Mouse (Mus musculus) neural tube, embryonic 11.5 days (tissue): ENCODE results near the gene Ankrd50. TPM values are rescaled to one million over a fixed set of nuclear protein-coding genes. Genes with fewer than 3 reads are reported as not detected.

ENCODE experiments used
- ATAC-seq: fragments of 200-750 bp; cut with Nextera tagmentation; 2 replicates; pipeline ENCODE4 v1.8.0; 2017; ENCODE audit warnings: moderate number of reproducible peaks, mild to moderate bottlenecking, moderate TSS enrichment, moderate library complexity; ENCODE audit not compliant: insufficient read depth, low FRiP score, low TSS enrichment
- DNase-seq: peaks from one replicate; pipeline ENCODE4 v3.0.0-alpha.2; 2015; ENCODE audit warnings: low spot score
- H3K27ac ChIP-seq: fragments of 300-500 bp; sonication (generic); 2 replicates; pipeline ENCODE4 v1.5.1; 2014; ENCODE audit warnings: low read depth, mild to moderate bottlenecking, low read length
- H3K27me3 ChIP-seq: fragments of 300-500 bp; sonication (generic); 2 replicates; pipeline ENCODE4 v1.6.1; 2014; ENCODE audit warnings: mild to moderate bottlenecking, low read length, mixed read lengths; ENCODE audit not compliant: control insufficient read depth, insufficient read depth
- H3K36me3 ChIP-seq: fragments of 300-500 bp; sonication (generic); 2 replicates; pipeline ENCODE4 v1.6.1; 2014; ENCODE audit warnings: mild to moderate bottlenecking, low read length, moderate library complexity, mixed read lengths; ENCODE audit not compliant: control insufficient read depth, insufficient read depth
- H3K4me1 ChIP-seq: fragments of 300-500 bp; sonication (generic); 2 replicates; pipeline ENCODE4 v1.6.1; 2014; ENCODE audit warnings: low read length, mixed read lengths; ENCODE audit not compliant: control insufficient read depth, insufficient read depth
- H3K4me2 ChIP-seq: fragments of 300-500 bp; sonication (generic); 2 replicates; pipeline ENCODE4 v1.6.1; 2014; ENCODE audit warnings: low read depth, mild to moderate bottlenecking, moderate library complexity
- H3K4me3 ChIP-seq: fragments of 300-500 bp; sonication (generic); 2 replicates; pipeline ENCODE4 v1.5.1; 2014; ENCODE audit warnings: low read depth, low read length
- H3K9ac ChIP-seq: fragments of 300-500 bp; sonication (generic); 2 replicates; pipeline ENCODE4 v1.6.1; 2014; ENCODE audit warnings: mild to moderate bottlenecking, low read length
- H3K9me3 ChIP-seq: fragments of 300-500 bp; sonication (generic); 2 replicates; pipeline ENCODE4 v1.6.1; 2016; ENCODE audit warnings: low read length; ENCODE audit not compliant: control insufficient read depth
- WGBS: fragments of 180-500 bp; shearing (Covaris S2); extraction: QIAGEN DNeasy Blood & Tissue Kit; methylation state at CpG from one replicate; pipeline ENCODE4 v1.1.7; 2014; 5-methylcytosine and 5-hydroxymethylcytosine counted together
- polyA plus RNA-seq: library from polyadenylated mRNA; unstranded; fragments of >200 nt; fragmentation: Nextera tagmentation; extraction: Ambion mirVana; gene quantifications from 2 replicates; pipeline ENCODE4 v1.2.1, GENCODE M21; 2014

The Ankrd50 gene
- 28.0 and 35.1 TPM in 2 replicates for polyA plus RNA-seq

DNA sequence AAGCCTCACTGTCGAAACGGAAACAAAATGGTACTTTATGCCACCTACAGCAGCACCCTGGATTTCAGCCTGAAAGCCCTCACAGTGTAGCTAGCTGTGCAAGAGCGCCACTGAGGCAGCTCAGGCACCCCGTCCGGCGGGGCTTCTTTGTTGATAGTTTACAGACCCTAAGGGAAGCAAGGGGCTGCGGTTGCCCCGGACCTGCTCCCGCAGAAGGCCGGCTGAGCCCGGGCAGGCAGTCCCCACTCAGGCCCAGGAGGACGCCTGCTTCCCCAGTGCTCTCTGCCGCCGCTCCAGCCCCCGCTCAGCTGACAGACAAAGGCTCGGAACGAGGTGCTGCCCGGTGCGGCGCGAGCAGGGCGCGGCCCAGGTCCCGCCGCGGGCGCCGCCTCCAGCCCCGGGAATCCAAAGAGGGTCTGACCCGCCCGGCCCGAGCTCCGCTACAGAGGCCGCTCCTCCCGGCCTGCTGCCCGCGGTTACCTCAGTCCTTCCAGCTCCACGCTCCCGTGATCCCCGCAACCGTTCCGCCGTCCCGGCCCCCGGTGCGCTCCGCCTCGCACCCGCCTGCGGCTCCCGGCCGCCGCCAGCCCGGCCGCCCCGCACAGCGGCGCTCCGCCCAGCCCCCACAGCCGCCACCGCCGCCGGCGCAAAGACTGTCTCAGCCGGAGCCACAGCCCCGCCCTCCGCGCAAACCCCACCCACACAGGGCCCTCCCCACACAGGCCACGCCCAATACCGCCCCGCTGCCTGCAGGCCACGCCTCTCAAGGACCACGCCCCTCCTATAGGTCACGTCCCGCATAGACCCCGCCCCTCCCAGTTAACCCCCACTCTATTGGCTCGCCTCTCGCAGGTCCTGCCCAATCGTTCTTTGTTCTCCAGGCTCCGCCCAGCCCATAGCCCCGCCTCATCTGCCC, at the start of gene Ankrd50:
Gene Ankrd50, minus strand, starts transcription at position 654 of the 916 bp plus-strand sequence.
- H3K9ac ChIP-seq, result peak within 1 kb of the TSS; percentile 98
- WGBS, result 0% methylated on average over 52 of the region's 81 CpGs

GRCm38 (mm10) chr3:38534245-38534644, 49.6 kb upstream of the Ankrd50 start:
- WGBS, result 92% methylated on average over 6 of the region's 6 CpGs
- no peak overlapping the region for H3K4me3 ChIP-seq

More for the DNA sequence above, at the start of gene Ankrd50:
- H3K27me3 ChIP-seq, result no peaks in the 10 kb centered on the region
- no peaks in the 10 kb centered on the region for H3K9me3 ChIP-seq
- ATAC-seq (peak; percentile 92), DNase-seq (peak; percentile 99)
- peak within 1 kb of the TSS; percentile 69 for H3K4me2 ChIP-seq
- H3K27ac ChIP-seq, result peak within 1 kb of the TSS; percentile 95
- peak within 1 kb of the TSS; percentile 93 for H3K4me3 ChIP-seq
- no peaks in the 10 kb centered on the region for H3K36me3 ChIP-seq
- H3K4me1 ChIP-seq, result peaks cover 26% of the 10 kb centered on the region

GRCm38 (mm10) chr3:38520426-38520825, 35.8 kb upstream of the Ankrd50 start:
- Histone ChIP-seq H3K36me3 (no peaks in the 10 kb centered on the region), H3K4me2 (no peak overlapping the region), H3K27ac (no peak overlapping the region), H3K9me3 (no peaks in the 10 kb centered on the region), H3K9ac (no peak overlapping the region), H3K27me3 (no peaks in the 10 kb centered on the region), H3K4me3 (no peak overlapping the region), H3K4me1 (no peaks in the 10 kb centered on the region)
- no peak for DNase-seq
- ATAC-seq, result no peak
- 95% methylated on average over 2 of the region's 2 CpGs for WGBS

More at GRCm38 (mm10) chr3:38534245-38534644, 49.6 kb upstream of the Ankrd50 start:
- Histone ChIP-seq H3K4me2 (no peak overlapping the region), H3K9ac (no peak overlapping the region), H3K4me1 (no peaks in the 10 kb centered on the region), H3K27me3 (no peaks in the 10 kb centered on the region), H3K36me3 (no peaks in the 10 kb centered on the region), H3K27ac (no peak overlapping the region), H3K9me3 (no peaks in the 10 kb centered on the region)
- ATAC-seq, result no peak
- DNase-seq, result no peak

- Histone ChIP-seq H3K27me3 (no peaks in the 10 kb centered on the region), H3K27ac (no peak overlapping the region), H3K36me3 (no peaks in the 10 kb centered on the region), H3K9me3 (no peaks in the 10 kb centered on the region), H3K4me1 (no peaks in the 10 kb centered on the region), H3K4me3 (no peak overlapping the region), H3K4me2 (no peak overlapping the region), H3K9ac (no peak overlapping the region)
- WGBS, result 85% methylated on average over 3 of the region's 3 CpGs
- DNase-seq, result no peak
- ATAC-seq, result no peak
These were observed 35.3 kb upstream of the Ankrd50 start for GRCm38 (mm10) chr3:38519971-38520370.

DNA sequence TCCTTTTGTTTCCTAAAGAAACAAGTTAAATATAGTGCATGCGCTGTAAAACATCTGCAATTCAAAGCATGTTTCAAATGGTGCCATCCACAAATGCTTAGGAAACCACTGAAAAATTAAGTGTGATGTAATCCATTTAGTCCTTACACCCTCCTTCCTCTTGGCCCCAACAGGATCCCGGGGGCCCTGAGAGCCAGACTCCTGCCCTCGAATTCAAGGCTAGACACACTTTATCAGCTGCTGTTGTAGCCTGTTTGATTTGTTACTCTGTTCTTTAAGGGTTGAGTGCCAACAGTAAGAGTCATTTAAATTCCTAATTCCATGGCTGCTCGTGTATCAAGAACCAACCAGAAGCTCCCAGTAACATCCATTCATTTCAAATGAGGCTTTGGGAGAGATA, 19.0 kb upstream of the Ankrd50 start:
- no peaks in the 10 kb centered on the region for H3K9me3 ChIP-seq
- ATAC-seq (no peak), DNase-seq (no peak)
- H3K4me1 ChIP-seq, result no peaks in the 10 kb centered on the region
- no peaks in the 10 kb centered on the region for H3K36me3 ChIP-seq
- no peak overlapping the region for H3K4me3 ChIP-seq
- 62% methylated on average over 4 of the region's 4 CpGs for WGBS
- no peak overlapping the region for H3K4me2 ChIP-seq
- H3K27me3 ChIP-seq, result no peaks in the 10 kb centered on the region
- no peak overlapping the region for H3K27ac ChIP-seq
- H3K9ac ChIP-seq, result no peak overlapping the region

- WGBS, result 67% methylated on average over 5 of the region's 5 CpGs
- H3K9me3 ChIP-seq, result no peaks in the 10 kb centered on the region
- no peaks in the 10 kb centered on the region for H3K36me3 ChIP-seq
- H3K27me3 ChIP-seq, result no peaks in the 10 kb centered on the region
- no peak overlapping the region for H3K27ac ChIP-seq
- DNase-seq (no peak), ATAC-seq (no peak)
- no peak overlapping the region for H3K9ac ChIP-seq
- no peak overlapping the region for H3K4me2 ChIP-seq
- no peaks in the 10 kb centered on the region for H3K4me1 ChIP-seq
- no peak overlapping the region for H3K4me3 ChIP-seq
These were observed 17.5 kb upstream of the Ankrd50 start for GRCm38 (mm10) chr3:38502156-38502555.

GRCm38 (mm10) chr3:38501739-38502138, 17.1 kb upstream of the Ankrd50 start:
- no peaks in the 10 kb centered on the region for H3K36me3 ChIP-seq
- H3K9ac ChIP-seq, result no peak overlapping the region
- no peak for DNase-seq
- no peaks in the 10 kb centered on the region for H3K9me3 ChIP-seq
- 95% methylated on average over 2 of the region's 2 CpGs for WGBS
- no peaks in the 10 kb centered on the region for H3K4me1 ChIP-seq
- H3K27me3 ChIP-seq, result no peaks in the 10 kb centered on the region
- no peak overlapping the region for H3K27ac ChIP-seq
- H3K4me2 ChIP-seq, result no peak overlapping the region
- no peak for ATAC-seq
- no peak overlapping the region for H3K4me3 ChIP-seq

DNA sequence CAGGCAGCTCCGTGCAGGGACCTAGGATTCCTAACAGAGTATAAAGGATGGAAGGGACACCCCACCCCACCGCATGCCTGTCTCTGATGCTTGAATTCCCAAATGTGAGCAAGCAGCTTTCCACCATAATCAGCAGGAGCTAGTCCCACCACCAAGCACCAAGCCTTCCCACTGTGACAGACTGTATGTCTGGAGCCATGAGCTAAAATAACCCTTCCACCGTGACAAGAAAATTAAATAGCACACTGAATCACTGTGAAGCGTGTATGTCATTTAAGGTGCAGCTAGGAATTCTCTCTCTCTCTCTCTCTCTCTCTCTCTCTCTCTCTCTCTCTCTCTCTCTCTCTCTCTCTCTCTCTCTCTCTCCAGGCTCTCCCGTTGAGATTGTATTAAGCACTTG, 16.7 kb upstream of the Ankrd50 start:
- ATAC-seq (no peak), DNase-seq (no peak)
- no peaks in the 10 kb centered on the region for H3K27me3 ChIP-seq
- H3K9me3 ChIP-seq, result no peaks in the 10 kb centered on the region
- H3K4me1 ChIP-seq, result no peaks in the 10 kb centered on the region
- WGBS, result 82% methylated on average over 5 of the region's 5 CpGs
- no peak overlapping the region for H3K27ac ChIP-seq
- no peak overlapping the region for H3K4me3 ChIP-seq
- H3K4me2 ChIP-seq, result no peak overlapping the region
- H3K36me3 ChIP-seq, result no peaks in the 10 kb centered on the region
- H3K9ac ChIP-seq, result no peak overlapping the region

- Histone ChIP-seq H3K9ac (no peak overlapping the region), H3K4me1 (no peaks in the 10 kb centered on the region), H3K27me3 (no peaks in the 10 kb centered on the region), H3K4me2 (no peak overlapping the region), H3K36me3 (no peaks in the 10 kb centered on the region), H3K4me3 (no peak overlapping the region), H3K27ac (no peak overlapping the region), H3K9me3 (no peaks in the 10 kb centered on the region)
- WGBS, result 84% methylated on average over 3 of the region's 3 CpGs
- DNase-seq (no peak), ATAC-seq (no peak)
These were observed 13.9 kb upstream of the Ankrd50 start for GRCm38 (mm10) chr3:38498561-38498960.
